Mouse (Mus musculus): ENCODE results near the gene Pigl.

Pigl gene

DNA sequence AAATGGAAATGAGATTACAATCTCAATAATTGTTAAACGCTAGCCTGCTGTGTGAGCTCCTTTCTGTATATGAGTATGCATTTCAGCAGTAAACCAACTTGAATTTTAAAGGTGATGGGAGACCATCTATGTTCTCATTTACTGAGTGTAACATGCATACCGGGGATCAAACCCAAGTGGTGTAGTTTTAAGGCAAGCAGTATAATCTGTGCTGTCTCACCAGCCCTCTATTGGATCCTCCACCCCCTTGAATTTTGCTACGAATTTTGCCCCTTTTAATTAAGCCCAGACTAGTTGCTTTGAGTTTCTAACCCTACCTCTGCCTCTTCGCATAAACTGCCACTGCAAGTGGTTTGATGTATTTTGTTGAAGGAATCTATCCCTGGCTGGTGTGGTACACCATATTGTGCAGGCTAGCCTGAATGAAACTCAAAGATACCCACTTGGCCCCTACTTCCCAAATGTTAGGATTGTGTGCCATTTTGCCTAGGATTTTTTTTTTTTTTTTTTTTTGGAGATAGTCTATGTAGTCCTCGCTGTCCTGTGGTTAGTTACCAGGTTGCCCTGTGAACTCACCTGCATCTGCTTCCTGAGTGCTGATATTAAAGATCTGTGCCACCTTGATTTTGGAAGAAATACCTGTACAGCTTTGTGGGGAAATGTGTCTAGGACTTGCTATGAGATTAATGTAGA lies 96.0 kb downstream of the Pigl start:
- intact Hi-C loops (cut with DNase I) = loop anchor here (5.0 kb wide), 1 partner anchor 48 kb away; no protein-coding TSS in a partner anchor

DNA sequence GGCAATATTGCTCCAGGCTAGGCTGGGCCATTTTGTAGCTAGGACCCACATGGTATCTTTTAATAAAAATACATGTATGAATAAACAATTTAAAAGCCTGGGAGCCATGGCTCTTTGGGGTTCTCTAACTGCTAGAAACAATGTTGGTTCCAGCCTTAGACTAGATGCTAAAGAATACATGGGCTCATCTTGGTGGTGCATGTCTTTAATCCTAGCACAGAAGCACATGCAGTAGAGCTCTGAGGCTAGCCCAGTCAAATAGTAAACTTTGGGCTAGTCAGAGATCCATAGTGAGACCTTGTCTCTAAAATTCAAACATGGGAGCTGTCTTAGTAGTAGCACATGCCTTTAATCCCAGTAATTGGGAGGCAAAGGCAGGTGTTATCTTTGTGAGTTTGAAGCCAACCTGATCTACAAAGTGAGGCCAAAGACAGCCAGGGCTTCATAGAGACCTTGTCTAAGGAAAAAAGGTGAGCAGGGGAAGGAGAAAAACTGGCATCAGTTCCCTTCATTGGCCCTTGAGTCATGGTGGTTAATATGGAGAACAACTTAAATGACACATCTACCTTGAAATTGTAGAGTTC lies 96.8 kb downstream of the Pigl start:
- intact Hi-C loops (cut with DNase I) = loop anchor here (5.0 kb wide), 1 partner anchor 47 kb away; no protein-coding TSS in a partner anchor

DNA sequence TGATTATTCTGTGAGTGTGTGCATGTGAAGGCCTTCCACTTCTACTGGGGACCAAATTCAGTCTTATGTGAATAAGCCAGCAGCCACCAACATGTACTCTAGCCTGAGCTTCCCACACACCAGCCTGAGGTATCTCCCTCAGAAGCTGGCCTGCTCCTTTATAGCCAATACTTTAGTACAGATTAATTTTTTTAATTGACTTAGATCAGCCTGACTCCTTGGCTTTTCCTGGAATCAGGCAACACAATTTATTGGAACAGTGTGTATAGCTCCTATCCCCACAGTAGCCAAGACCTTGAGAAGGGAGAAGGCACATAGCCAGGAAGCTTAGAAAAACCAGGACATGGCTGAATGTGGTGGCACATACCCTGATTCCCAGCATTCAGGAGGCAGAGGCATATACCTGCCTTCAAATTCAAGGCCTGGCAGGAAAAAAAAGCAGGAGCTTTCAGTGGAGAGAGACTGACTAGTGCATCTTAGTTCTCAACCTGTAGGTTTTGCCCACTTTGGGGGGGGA lies 97.7 kb downstream of the Pigl start:
- intact Hi-C loops (cut with DNase I) = no loop called here

DNA sequence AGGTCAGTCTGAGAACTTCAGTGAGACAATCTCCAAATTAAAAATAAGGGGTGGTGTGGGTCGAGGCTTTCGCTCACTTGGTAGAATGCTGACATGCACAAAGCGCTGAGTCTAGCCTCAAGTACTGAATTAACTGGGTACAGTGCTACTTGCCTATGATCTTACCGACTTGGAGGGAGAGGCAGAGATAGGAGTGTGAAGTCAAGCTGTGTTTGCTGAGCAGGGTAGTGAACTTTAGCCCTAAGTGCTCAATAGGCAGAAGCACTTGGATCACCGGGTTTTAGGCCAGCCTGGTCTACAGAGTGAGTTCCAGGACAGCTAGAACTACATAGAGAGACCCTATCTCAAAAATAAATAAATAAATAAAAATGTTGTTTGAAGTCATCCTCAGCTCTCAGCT lies 98.9 kb downstream of the Pigl start:
- intact Hi-C loops (cut with DNase I) = no loop called here

DNA sequence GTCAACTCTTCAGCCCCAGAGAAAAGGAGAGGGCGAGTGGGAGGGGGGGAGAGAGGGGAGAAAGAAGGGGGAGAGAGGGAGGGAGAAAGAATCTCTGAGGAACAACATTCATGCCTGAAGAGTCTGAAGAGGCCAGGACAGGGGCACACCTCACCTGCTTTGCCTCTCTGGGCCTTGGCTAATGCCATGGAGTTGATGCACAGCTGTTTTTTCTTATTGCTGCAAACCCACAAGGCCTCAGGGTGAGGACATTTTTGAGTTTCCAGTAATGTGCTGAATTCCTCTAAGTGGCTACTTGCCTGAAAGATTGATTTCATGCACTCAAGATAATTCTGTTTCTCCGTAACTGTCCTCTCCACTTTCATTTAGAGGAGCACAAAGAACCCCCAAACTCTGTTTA lies 99.9 kb downstream of the Pigl start:
- intact Hi-C loops (cut with DNase I) = no loop called here

DNA sequence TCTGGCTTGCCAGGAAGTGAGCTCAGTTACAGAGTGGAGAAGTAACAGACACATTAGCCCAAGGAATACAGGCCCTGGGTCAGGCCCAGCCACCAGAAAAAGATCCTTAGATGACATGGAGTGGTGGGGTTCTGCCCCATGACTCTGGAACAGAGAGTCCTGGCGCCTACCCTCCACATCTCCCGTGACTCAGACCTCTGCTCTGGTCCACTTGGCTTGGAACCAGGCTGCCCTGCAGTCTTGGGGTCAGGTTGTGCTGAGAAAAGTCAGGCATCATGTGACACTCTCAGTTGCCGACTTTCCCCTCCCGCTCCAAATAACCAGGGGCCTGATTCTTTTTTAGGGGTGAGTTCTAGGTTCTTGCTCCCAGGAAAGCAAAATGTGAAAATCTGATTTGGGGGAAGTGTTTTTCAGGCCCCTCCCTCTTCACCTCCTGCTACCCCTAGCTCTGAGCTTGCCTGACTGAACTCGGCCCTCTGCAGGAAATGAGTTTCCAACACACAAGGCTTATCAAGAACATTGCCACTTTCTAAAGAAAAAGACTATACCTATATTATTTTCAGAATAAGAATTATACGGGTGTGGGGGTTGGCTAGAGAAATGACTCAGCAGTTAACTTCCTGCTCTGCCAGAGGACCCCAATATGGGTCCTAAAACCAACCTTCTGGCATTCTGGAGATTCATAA lies 100.8 kb downstream of the Pigl start:
- intact Hi-C loops (cut with DNase I) = no loop called here

DNA sequence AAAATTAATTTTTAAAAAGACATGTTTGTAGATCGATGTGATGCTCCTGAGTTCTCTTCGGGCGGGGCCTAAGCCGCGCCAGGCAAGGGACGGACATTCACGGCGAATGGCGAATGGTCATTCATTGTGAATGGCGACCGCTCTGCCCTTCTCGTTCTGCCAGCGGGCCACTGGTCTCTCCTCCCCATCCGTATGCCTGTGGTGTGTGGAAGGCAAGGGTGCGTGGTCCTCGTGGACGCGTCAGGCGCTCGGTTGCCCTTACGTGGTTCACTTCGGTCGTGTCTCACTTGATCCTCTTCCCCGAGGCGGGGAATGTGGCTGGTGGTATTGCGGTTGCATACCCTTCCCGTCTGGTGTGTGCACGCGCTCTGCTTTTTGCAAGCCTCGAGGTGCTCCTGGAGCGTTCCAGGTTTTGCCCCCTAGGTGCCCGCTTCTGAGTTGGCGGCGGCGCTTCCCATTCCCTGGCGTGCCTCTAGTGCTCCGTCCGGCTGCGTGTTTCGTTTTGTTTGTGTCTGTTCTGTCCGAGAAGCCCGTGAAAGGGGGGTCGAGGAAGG lies 102.3 kb downstream of the Pigl start:
- intact Hi-C loops (cut with DNase I) = no loop called here

DNA sequence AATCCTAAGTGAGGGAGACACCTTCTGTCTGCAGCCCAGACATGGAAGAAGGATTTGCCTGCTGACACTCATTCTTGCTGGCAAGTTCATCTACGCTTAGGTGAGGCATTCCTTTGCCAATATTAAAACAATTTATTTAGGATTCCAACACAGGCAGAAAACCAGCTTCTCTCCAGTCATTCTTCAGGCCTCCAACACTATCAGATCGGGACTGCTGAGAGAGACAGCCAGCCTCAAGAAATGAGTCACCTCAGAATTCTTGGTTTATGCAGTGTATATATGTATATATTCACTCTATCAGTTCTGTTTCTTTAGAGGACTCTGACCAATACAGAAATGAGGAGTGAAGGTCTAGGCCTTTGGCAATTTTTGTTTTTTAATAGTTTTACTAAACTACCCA lies 105.3 kb downstream of the Pigl start:
- intact Hi-C loops (cut with DNase I) = no loop called here
